Mouse (Mus musculus) myocyte (in vitro differentiated cells): ENCODE results near the gene Ccnt1.

Experiments
- MAX ChIP-seq: IDR thresholded peaks from one replicate; pipeline ENCODE4 v1.6.1; 2011; ENCODE audit warnings: low read depth, mild to moderate bottlenecking, control low read depth
- MYOD1 ChIP-seq, 3 experiments: IDR thresholded peaks; one replicate each; pipeline ENCODE4 v1.6.1; 2011; ENCODE audit warnings: control low read depth in 2 of 3, low read depth in 2 of 3, mild to moderate bottlenecking in 2 of 3, moderate library complexity in 1 of 3; ENCODE audit not compliant: insufficient read length in 2 of 3, control insufficient read depth in 1 of 3
- POLR2A ChIP-seq: IDR thresholded peaks from one replicate; pipeline ENCODE4 v1.6.1; 2011; ENCODE audit warnings: low read depth, mild to moderate bottlenecking, control low read depth, moderate library complexity; ENCODE audit not compliant: insufficient read length
- REST ChIP-seq: IDR thresholded peaks from one replicate; pipeline ENCODE4 v1.6.1; 2011; ENCODE audit warnings: mild to moderate bottlenecking, control low read depth, moderate library complexity; ENCODE audit not compliant: insufficient read depth, insufficient read length
- TCF12 ChIP-seq: IDR thresholded peaks from one replicate; pipeline ENCODE4 v1.6.1; 2011; ENCODE audit warnings: mild to moderate bottlenecking, control low read depth; ENCODE audit not compliant: poor library complexity, insufficient read depth, severe bottlenecking
- USF1 ChIP-seq: IDR thresholded peaks from one replicate; pipeline ENCODE4 v1.6.1; 2011; ENCODE audit warnings: low read depth, mild to moderate bottlenecking, control low read depth, moderate library complexity

GRCm38 (mm10) chr15:98514146-98514545 is 56.6 kb downstream of the Ccnt1 start:
- TF ChIP-seq POLR2A = no peak
- peak; percentile 87 for TF ChIP-seq USF1
- no peak for TF ChIP-seq MYOD1 (IDR thresholded peaks at IDR 0.05; ENCODE audit: control insufficient read depth in 1 of 3, insufficient read length in 2 of 3, low read depth in 2 of 3)
- TF ChIP-seq REST = no peak
- TF ChIP-seq TCF12 = no peak
- no peak for TF ChIP-seq MAX
